Mouse (Mus musculus) ES-E14 (cell line): ENCODE results near the gene Ano10. TPM values are rescaled to one million over a fixed set of nuclear protein-coding genes. Genes with fewer than 3 reads are reported as not detected.

Source experiments
- DNase-seq: peaks from one replicate; pipeline ENCODE4 v3.0.0-alpha.2; 2013; ENCODE audit warnings: low read depth, low spot score
- H3K27ac ChIP-seq: 2 replicates; pipeline ENCODE4 v1.5.1; 2012; ENCODE audit warnings: low read depth, mild to moderate bottlenecking, low read length, moderate library complexity, mixed read lengths; ENCODE audit not compliant: poor library complexity, insufficient read depth, severe bottlenecking
- H3K36me3 ChIP-seq: 2 replicates; pipeline ENCODE4 v1.6.1; 2012; ENCODE audit warnings: mild to moderate bottlenecking, low read length, moderate library complexity, mixed read lengths; ENCODE audit not compliant: control insufficient read depth, poor library complexity, insufficient read depth, severe bottlenecking
- H3K4me1 ChIP-seq, 2 experiments: fragments of 150-350 bp in 1 of 2; sonication (generic) in 1 of 2; 2 replicates each; pipeline ENCODE4 v1.6.1; 2012; ENCODE audit warnings: low read length in 2 of 2, mild to moderate bottlenecking in 1 of 2, mixed read lengths in 1 of 2; ENCODE audit not compliant: control insufficient read depth in 2 of 2, insufficient read depth in 2 of 2, poor library complexity in 1 of 2
- H3K4me3 ChIP-seq, 2 experiments: fragments of 150-350 bp in 1 of 2; sonication (generic) in 1 of 2; 2 replicates each; pipeline ENCODE4 v1.5.1; 2012; ENCODE audit warnings: low read length in 2 of 2, low read depth in 1 of 2, mild to moderate bottlenecking in 1 of 2, mixed read lengths in 1 of 2; ENCODE audit not compliant: insufficient read depth in 1 of 2, poor library complexity in 1 of 2, severe bottlenecking in 1 of 2
- H3K9ac ChIP-seq: 2 replicates; pipeline ENCODE4 v1.6.1; 2012; ENCODE audit warnings: low read depth, mild to moderate bottlenecking, low read length, mixed read lengths; ENCODE audit not compliant: poor library complexity, insufficient read depth, severe bottlenecking
- H3K9me3 ChIP-seq: fragments of 150-350 bp; sonication (generic); 2 replicates; pipeline ENCODE4 v1.6.1; 2012; ENCODE audit warnings: low read depth, mild to moderate bottlenecking, low read length; ENCODE audit not compliant: control insufficient read depth, insufficient read depth
- CHD2 ChIP-seq: IDR thresholded peaks from 2 replicates; pipeline ENCODE4 v1.6.1; 2014; ENCODE audit warnings: mild to moderate bottlenecking, low read depth, low read length, inconsistent platforms
- HCFC1 ChIP-seq: IDR thresholded peaks from 2 replicates; pipeline ENCODE4 v1.6.1; 2012; ENCODE audit warnings: low read length, inconsistent platforms, borderline replicate concordance; ENCODE audit not compliant: insufficient read depth
- MAFK ChIP-seq: IDR thresholded peaks from 2 replicates; pipeline ENCODE4 v1.6.1; 2014; ENCODE audit warnings: mild to moderate bottlenecking, low read depth, low read length, inconsistent platforms; ENCODE audit not compliant: insufficient read depth
- ZC3H11A ChIP-seq: IDR thresholded peaks from 2 replicates; pipeline ENCODE4 v1.6.1; 2012; ENCODE audit warnings: low read depth, mild to moderate bottlenecking, inconsistent platforms, low read length, borderline replicate concordance
- ZNF384 ChIP-seq: IDR thresholded peaks from 2 replicates; pipeline ENCODE4 v1.6.1; 2012; ENCODE audit warnings: low read depth, low read length, inconsistent platforms
- in situ Hi-C, 2 experiments: fragments of 600-800 bp; cut with MboI; formaldehyde crosslinking; loops; one replicate each; pipeline ENCODE4 v1.15.1; 2025; ENCODE audit warnings: low sequenced_read_pairs in 2 of 2, inconsistent platforms in 1 of 2; ENCODE audit not compliant: unreplicated experiment in 2 of 2
- total RNA-seq: library from RNA; depleted of rRNA; stranded (reverse); fragments of 300-350 nt; gene quantifications from 2 replicates; pipeline ENCODE4 v1.2.3, GENCODE M21; 2012

Gene Ano10
- total RNA-seq, 1 experiment: 13.7 TPM

GRCm38 (mm10) chr9:122273879-122274278, 20.3 kb downstream of the Ano10 start:
- in situ Hi-C loops: no loop called here
- DNase-seq: no peak
- Histone ChIP-seq H3K9me3 (no peaks in the 10 kb centered on the region), H3K27ac (no peak overlapping the region), H3K9ac (no peak overlapping the region), H3K4me1 (no peaks in the 10 kb centered on the region), H3K4me3 (no peak overlapping the region), H3K36me3 (no peaks in the 10 kb centered on the region)
- TF ChIP-seq HCFC1 (no peak), CHD2 (no peak), MAFK (no peak)

GRCm38 (mm10) chr9:122271866-122272265, 22.4 kb downstream of the Ano10 start:
- in situ Hi-C loops: no loop called here
- no peak overlapping the region for H3K4me3 ChIP-seq
- H3K4me1 ChIP-seq: no peaks in the 10 kb centered on the region
- DNase-seq: no peak
- no peaks in the 10 kb centered on the region for H3K36me3 ChIP-seq
- H3K9me3 ChIP-seq: no peaks in the 10 kb centered on the region
- no peak overlapping the region for H3K27ac ChIP-seq
- H3K9ac ChIP-seq: no peak overlapping the region
- TF ChIP-seq CHD2 (no peak), ZNF384 (no peak), ZC3H11A (no peak), HCFC1 (no peak), MAFK (no peak)

- DNase-seq: no peak
- no peaks in the 10 kb centered on the region for H3K36me3 ChIP-seq
- H3K4me3 ChIP-seq: no peak overlapping the region
- no peak for TF ChIP-seq CHD2
- TF ChIP-seq HCFC1: no peak
- no peak for TF ChIP-seq ZC3H11A
- TF ChIP-seq MAFK: no peak
- TF ChIP-seq ZNF384: no peak
- H3K9me3 ChIP-seq: no peaks in the 10 kb centered on the region
- in situ Hi-C loops: no loop called here
- no peak overlapping the region for H3K27ac ChIP-seq
- no peaks in the 10 kb centered on the region for H3K4me1 ChIP-seq
- H3K9ac ChIP-seq: no peak overlapping the region
Observed at GRCm38 (mm10) chr9:122271318-122271717, 22.9 kb downstream of the Ano10 start.

- no peak for DNase-seq
- no peak overlapping the region for H3K27ac ChIP-seq
- no peak overlapping the region for H3K4me3 ChIP-seq
- H3K36me3 ChIP-seq: no peaks in the 10 kb centered on the region
- no peak overlapping the region for H3K9ac ChIP-seq
- no peak for TF ChIP-seq HCFC1
- no peak for TF ChIP-seq ZNF384
- TF ChIP-seq MAFK: no peak
- TF ChIP-seq ZC3H11A: no peak
- no peak for TF ChIP-seq CHD2
- H3K4me1 ChIP-seq: no peaks in the 10 kb centered on the region
- H3K9me3 ChIP-seq: no peaks in the 10 kb centered on the region
- in situ Hi-C loops: no loop called here
Observed at GRCm38 (mm10) chr9:122270913-122271312, 23.3 kb downstream of the Ano10 start.

- TF ChIP-seq ZNF384 (no peak), ZC3H11A (no peak), HCFC1 (no peak), MAFK (no peak), CHD2 (no peak)
- no peak overlapping the region for H3K27ac ChIP-seq
- in situ Hi-C loops: no loop called here
- no peak overlapping the region for H3K4me3 ChIP-seq
- H3K9ac ChIP-seq: no peak overlapping the region
- no peak for DNase-seq
- H3K36me3 ChIP-seq: no peaks in the 10 kb centered on the region
- no peaks in the 10 kb centered on the region for H3K9me3 ChIP-seq
- no peaks in the 10 kb centered on the region for H3K4me1 ChIP-seq
Observed at GRCm38 (mm10) chr9:122269256-122270041, 24.8 kb downstream of the Ano10 start.
